Mouse (Mus musculus): ENCODE measurements at regions not wholly inside any gene's neighbourhood (a gene's known extent, or its start where the extent isn't known, plus 50 kb on each side); places are given as distances from the start of the nearest gene placed in this dataset.
"Not testable (repeated sequence)": the region's sequence is repeated elsewhere in the genome, so short reads cannot be mapped to it uniquely, and the experiment has no call there.

DNA sequence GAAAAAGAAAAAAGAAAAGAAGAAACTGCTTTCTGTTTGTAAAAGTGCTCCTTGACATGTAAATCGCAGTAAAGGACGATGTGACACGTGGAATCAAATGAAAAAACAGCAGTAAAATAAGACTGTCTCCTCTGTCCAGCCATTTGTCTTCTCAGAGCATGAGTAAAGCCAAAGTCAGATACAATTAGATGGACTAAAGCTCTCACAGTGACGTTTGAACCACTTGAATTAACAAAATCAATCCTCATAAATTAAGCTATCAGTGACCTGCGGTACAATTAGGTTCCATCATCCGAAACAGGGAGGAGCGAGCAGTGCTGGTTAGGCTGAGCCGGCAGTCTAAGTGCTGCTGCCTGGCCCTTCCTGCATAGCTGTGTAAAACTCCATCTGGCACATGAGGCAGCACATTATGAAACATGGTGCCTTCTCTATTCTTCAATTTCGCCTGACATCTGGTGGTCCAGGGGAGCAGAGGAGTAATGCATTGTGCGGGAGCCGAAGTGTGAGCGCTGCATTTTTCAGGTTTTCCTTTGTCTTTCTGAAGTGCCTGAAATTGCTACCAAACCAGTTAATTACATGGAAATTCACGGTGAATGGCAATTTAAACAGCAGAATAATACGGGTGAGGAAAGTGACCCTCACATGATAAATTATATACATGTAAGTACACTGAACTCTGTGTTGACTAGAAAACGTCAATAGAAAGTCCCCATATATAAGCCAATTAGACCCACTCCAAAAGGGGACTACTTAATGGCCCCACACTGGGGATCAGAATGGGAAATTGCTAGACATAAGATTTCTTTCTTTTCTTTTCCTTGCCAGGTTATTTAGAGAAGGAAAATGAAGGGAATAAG lies 118.1 kb downstream of the Mmrn1 start:
- Histone ChIP-seq H3K27me3 (ENCODE audit: control insufficient read depth, insufficient read depth, low read length) (no peaks in the 10 kb centered on the region), H3K27ac (ENCODE audit: insufficient read depth, low read depth, low read length) (no peak overlapping the region), H3K4me3 (ENCODE audit: low read depth, low read length) (no peak overlapping the region), H3K4me1 (ENCODE audit: control insufficient read depth, insufficient read depth, insufficient read length, low read length) (no peaks in the 10 kb centered on the region), H3K36me3 (ENCODE audit: control insufficient read depth, insufficient read depth, low read length) (no peaks in the 10 kb centered on the region)
- TF ChIP-seq CTCF (IDR thresholded peaks at IDR 0.05; ENCODE audit: extremely low read depth, insufficient read length, insufficient replicate concordance, low read depth, low read length) (no peak), POLR2A (IDR thresholded peaks at IDR 0.05; ENCODE audit: low read depth, low read length) (no peak)
- 85% methylated on average over 15 of the region's 15 CpGs for whole genome bisulfite sequencing

DNA sequence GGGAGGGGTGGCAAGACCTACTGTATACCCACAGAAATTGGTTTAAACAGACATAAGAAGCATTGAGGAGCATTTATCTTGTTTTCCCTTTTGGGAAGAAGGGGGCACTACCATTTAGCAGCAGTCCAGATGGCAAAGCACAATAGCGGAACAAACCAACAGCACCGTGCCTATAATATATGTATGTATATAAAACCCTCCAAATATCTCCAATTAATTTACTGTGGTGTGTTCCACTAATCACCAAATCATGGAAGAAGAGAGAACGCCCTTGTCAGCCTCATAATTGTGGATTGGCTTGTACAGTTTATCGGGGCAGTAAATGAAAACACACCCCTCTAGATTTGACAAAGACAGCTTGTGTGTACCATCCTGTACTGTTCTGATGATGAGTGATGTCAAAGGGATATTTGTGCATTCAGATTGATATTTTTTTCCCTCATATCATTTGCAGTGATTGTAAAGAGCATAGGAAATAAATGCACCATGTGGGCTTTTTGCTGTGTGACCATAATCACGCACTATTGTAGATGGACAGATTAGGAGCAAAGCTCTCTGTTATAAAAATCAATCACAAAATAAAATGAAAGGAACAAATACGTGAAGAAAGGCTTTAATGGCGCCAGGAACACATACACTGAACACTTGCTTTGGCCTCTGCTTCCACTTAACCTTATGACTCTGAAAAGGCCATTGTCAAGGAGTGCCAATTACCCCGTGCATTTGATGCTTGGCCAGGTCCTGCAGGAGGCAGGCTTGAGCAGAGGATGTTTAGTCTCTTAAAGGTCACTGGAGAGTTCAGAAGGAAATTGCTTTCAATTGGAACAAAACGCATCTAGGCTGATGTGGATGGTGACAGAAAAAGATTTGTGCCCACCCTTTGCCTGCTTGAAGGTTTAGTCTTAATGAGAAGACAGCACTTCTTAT lies 119.0 kb downstream of the Mmrn1 start:
- H3K4me1 ChIP-seq (ENCODE audit: control insufficient read depth, insufficient read depth, insufficient read length, low read length): no peaks in the 10 kb centered on the region
- H3K36me3 ChIP-seq (ENCODE audit: control insufficient read depth, insufficient read depth, low read length): no peaks in the 10 kb centered on the region
- WGBS: 79% methylated on average over 9 of the region's 9 CpGs
- no peak for TF ChIP-seq POLR2A (IDR thresholded peaks at IDR 0.05; ENCODE audit: low read depth, low read length)
- no peak for TF ChIP-seq CTCF (IDR thresholded peaks at IDR 0.05; ENCODE audit: extremely low read depth, insufficient read length, insufficient replicate concordance, low read depth, low read length)
- no peak overlapping the region for H3K4me3 ChIP-seq (ENCODE audit: low read depth, low read length)
- H3K27me3 ChIP-seq (ENCODE audit: control insufficient read depth, insufficient read depth, low read length): no peaks in the 10 kb centered on the region
- no peak overlapping the region for H3K27ac ChIP-seq (ENCODE audit: insufficient read depth, low read depth, low read length)

DNA sequence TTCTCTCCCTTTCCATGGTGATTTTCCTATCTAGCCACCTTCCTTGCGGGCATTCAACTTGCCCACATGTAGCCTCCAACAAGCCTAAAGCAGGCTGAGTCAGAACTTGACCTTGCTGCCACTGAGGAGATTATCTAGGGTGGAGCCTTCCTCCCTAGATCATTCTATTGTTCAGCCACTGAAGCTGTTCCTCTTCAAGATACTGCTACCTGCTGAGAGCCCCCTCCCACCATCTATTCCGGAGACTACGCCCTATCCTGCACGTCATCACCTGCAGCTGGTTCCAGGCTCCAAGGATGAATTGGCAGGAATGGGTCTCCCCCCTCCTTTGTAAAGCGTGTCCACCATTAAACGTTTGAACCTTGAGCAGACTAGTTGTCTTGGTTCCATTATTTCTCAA lies 122.9 kb downstream of the Mmrn1 start:
- not testable (repeated sequence) for H3K27me3 ChIP-seq (ENCODE audit: control insufficient read depth, insufficient read depth, low read length); H3K27ac ChIP-seq (ENCODE audit: insufficient read depth, low read depth, low read length); H3K4me3 ChIP-seq (ENCODE audit: low read depth, low read length); H3K36me3 ChIP-seq (ENCODE audit: control insufficient read depth, insufficient read depth, low read length); H3K4me1 ChIP-seq (ENCODE audit: control insufficient read depth, insufficient read depth, insufficient read length, low read length)
- 87% methylated on average over 6 of the region's 6 CpGs for WGBS

DNA sequence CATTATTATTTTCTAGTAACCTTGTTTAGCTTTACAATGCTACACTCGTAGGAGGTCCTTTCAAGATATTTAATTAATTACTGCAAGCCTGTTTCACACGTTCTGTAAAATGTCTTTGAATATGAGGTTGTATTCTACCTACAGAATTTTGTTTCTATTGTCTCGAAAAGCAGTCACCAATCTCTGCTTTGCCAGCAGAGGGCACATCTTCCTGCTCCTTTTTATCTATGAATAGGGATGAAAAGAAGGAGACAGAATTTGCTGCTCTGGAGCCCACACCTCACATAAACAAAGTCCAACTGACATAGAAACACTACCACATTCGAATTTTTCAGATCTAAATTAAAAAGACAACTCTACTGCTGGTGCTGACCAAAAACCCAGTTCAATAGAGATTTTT lies 117.0 kb upstream of the Ccser1 start:
- 0 out of 2 replicates have a peak, but pooled peaks cover 3% of the 10 kb centered on the region for H3K4me1 ChIP-seq (ENCODE audit: control insufficient read depth, insufficient read depth, insufficient read length, low read length)
- no peak overlapping the region for H3K4me3 ChIP-seq (ENCODE audit: low read depth, low read length)
- no peak overlapping the region for H3K27ac ChIP-seq (ENCODE audit: insufficient read depth, low read depth, low read length)
- TF ChIP-seq CTCF (IDR thresholded peaks at IDR 0.05; ENCODE audit: extremely low read depth, insufficient read length, insufficient replicate concordance, low read depth, low read length): no peak
- WGBS: 22% methylated on average over 4 of the region's 4 CpGs
- H3K27me3 ChIP-seq (ENCODE audit: control insufficient read depth, insufficient read depth, low read length): no peaks in the 10 kb centered on the region
- no peaks in the 10 kb centered on the region for H3K36me3 ChIP-seq (ENCODE audit: control insufficient read depth, insufficient read depth, low read length)

DNA sequence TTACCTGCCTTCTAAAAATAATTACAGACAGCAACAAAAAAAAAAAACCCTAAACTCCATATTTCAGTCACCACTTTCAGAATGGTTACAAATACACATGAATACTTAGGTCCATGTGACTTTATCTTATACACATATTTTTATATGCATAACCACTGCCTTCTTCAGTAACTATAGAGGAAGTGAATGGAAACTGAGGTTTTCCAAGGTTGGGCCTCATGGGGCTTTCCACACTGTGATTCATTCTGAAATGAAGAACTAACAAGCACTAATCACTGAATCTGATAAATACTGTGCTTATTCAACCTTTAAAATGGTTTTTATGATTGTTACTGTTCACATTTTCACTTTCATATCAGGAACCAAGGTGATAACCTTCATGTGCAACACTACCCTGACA lies 114.4 kb upstream of the Ccser1 start:
- TF ChIP-seq CTCF (IDR thresholded peaks at IDR 0.05; ENCODE audit: extremely low read depth, insufficient read length, insufficient replicate concordance, low read depth, low read length): no peak
- no peak for TF ChIP-seq POLR2A (IDR thresholded peaks at IDR 0.05; ENCODE audit: low read depth, low read length)
- H3K4me3 ChIP-seq (ENCODE audit: low read depth, low read length): no peak overlapping the region
- no peaks in the 10 kb centered on the region for H3K27me3 ChIP-seq (ENCODE audit: control insufficient read depth, insufficient read depth, low read length)
- H3K4me1 ChIP-seq (ENCODE audit: control insufficient read depth, insufficient read depth, insufficient read length, low read length): 0 out of 2 replicates have a peak, but pooled peaks cover 3% of the 10 kb centered on the region
- no peaks in the 10 kb centered on the region for H3K36me3 ChIP-seq (ENCODE audit: control insufficient read depth, insufficient read depth, low read length)
- no peak overlapping the region for H3K27ac ChIP-seq (ENCODE audit: insufficient read depth, low read depth, low read length)

DNA sequence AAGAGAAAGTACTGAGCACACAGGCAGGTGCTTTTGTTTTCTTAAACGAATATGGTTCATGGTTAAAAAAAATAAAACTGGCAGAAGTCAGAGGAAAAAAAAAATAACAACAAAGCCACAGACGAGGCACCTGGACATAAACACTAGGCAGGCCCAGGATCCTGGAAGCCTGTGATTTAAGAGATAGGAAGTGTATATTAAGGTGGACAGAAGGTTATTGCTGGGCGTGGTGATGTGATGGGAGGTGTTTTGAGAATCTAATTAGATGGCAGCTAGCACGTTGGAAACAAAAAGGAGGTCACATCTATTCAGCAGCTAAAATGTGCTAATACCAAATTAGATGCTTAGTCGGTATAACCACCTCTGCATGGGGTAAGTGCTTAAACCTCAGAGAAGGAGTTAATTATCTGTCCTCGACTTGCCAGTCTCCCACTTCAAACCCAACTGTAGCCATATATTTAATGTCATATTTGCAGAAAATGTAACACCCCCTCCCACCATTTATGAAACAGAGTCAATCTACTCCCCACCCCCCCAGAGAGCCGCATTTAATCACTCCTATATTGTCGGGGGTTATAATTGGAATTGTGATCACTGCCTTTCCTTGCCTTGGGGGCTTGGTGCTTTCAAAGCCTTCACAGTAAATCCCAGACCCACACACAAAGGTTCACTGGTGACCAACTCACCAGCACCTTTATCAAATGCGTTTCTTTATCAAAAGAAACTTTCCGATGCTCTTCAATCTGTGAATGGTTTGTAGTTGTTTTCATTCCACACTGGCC lies 113.4 kb upstream of the Ccser1 start:
- H3K36me3 ChIP-seq (ENCODE audit: control insufficient read depth, insufficient read depth, low read length): no peaks in the 10 kb centered on the region
- H3K4me1 ChIP-seq (ENCODE audit: control insufficient read depth, insufficient read depth, insufficient read length, low read length): 0 out of 2 replicates have a peak, but pooled peaks cover 3% of the 10 kb centered on the region
- TF ChIP-seq POLR2A (IDR thresholded peaks at IDR 0.05; ENCODE audit: low read depth, low read length): no peak
- no peak for TF ChIP-seq CTCF (IDR thresholded peaks at IDR 0.05; ENCODE audit: extremely low read depth, insufficient read length, insufficient replicate concordance, low read depth, low read length)
- no peaks in the 10 kb centered on the region for H3K27me3 ChIP-seq (ENCODE audit: control insufficient read depth, insufficient read depth, low read length)
- WGBS: 59% methylated on average over 10 of the region's 10 CpGs
- H3K27ac ChIP-seq (ENCODE audit: insufficient read depth, low read depth, low read length): no peak overlapping the region
- H3K4me3 ChIP-seq (ENCODE audit: low read depth, low read length): no peak overlapping the region
